Mouse (Mus musculus): Measurements from ENCODE around the gene Tmem229b.
"Not testable (repeated sequence)": the region's sequence is repeated elsewhere in the genome, so short reads cannot be mapped to it uniquely, and the experiment has no call there.

Gene Tmem229b

GRCm38 (mm10) chr12:79006478-79007125 is 825 bp downstream of the Tmem229b start:
- in situ Hi-C loops (cut with MseI, MboI): loop anchor here in 1 of 2 experiments (5.0 kb wide), 1 partner anchor 69 kb away; no protein-coding TSS in a partner anchor

- in situ Hi-C loops (cut with MseI, MboI): loop anchor here in 1 of 2 experiments (5.0 kb wide), 1 partner anchor 69 kb away; no protein-coding TSS in a partner anchor
Observed at GRCm38 (mm10) chr12:79006076-79006475, 1.4 kb downstream of the Tmem229b start.

DNA sequence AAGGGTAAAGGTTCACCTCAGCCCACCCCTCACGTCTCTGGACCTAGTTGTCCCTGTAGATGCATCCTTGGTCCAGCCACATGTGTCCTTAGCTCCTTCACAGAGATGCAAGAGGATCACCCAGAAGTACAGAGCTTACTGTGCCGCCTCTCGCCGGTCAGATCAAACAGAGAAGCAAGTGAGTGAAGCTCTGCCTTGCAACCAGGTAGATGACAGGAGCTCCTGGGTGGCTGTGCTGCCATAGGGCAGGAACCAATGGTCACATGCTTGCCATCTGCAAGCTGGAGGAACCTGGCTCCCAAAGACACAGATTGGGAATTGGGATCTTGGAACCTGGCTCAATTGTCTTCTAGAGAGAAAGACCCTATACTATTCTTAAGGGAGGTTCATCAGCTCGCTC is 2.0 kb downstream of the Tmem229b start:
- in situ Hi-C loops (cut with MseI, MboI): loop anchor here in 1 of 2 experiments (5.0 kb wide), 1 partner anchor 68 kb away; no protein-coding TSS in a partner anchor

DNA sequence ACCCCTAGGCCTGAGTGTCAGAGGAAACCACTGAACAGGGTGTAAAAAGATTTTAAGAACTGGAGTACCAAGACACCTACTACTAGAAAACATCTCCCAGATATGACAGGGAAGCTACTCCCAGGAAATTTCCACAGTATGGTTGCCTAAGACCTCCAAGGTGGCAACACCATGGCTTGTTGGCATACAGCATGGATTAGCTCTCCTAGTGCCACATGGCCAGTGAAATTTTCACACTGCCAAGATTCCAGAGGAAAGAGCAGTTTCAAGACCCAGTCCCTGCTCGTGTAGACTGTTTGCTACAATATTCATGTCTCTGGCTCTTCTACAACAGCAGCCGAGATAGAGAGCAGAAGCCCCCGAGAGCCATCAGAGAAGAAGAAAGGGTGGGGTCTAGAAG is 4.4 kb downstream of the Tmem229b start:
- in situ Hi-C loops (cut with MseI, MboI): no loop called here

DNA sequence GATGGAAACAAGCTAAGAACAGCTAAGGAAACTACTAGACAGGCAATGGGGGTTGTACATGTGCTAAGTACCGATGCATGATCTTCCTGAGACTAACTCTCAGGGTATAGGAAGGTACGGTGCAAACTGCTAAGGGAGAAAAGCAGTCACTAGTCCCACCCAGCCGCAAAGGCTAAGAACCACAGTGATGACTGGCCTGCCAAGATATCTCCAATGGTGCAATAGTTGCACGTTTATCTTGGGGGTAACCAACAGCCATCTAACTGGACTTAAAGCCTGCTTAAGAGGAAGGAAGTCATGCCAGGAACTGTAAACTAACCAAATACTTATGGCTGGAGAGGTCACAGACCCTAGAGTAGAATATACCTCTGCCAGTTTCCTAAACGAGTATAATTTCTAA is 5.0 kb downstream of the Tmem229b start:
- in situ Hi-C loops (cut with MseI, MboI): no loop called here

DNA sequence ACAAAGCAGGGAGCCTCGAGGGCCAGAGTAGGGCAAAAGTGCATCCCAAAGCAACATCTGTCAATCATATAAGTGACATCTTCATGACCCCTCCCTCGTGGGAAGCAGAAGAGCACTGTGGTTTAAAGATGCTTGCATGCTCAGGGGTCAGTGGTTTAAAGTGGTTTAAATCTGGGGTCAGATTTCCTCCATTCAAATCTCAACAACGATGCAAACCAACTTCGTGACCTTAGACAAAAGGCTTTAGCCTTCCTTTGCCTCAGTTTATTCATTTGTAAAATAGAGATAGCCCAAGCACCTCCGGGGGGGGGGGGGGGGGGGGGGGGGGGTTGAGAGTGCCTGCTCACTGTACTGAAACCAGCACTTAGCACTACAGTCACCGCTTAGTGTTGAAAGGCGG is 10.7 kb downstream of the Tmem229b start:
- in situ Hi-C loops (cut with MseI, MboI): no loop called here

DNA sequence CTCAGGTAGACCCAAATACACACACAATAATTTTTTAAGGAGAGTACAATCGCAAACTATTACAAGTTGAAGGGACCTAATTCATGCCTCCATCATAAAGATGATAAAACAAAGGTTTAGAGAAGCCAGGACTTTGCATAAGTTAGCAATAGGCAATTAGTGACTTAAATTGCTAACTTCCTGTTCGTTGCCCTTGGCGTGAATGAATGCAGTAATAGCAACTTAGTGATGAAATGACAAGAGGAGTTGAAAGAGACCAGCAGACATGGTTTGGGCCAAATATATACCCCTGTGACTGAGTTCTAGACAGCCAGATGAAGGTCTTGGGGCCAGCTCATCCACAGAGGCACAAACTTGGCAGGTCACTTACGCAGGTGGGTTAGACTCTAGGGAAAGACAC is 11.2 kb downstream of the Tmem229b start:
- in situ Hi-C loops (cut with MseI, MboI): no loop called here

GRCm38 (mm10) chr12:78987581-78988081 is 19.8 kb downstream of the Tmem229b start:
- in situ Hi-C loops (cut with MseI, MboI): no loop called here

DNA sequence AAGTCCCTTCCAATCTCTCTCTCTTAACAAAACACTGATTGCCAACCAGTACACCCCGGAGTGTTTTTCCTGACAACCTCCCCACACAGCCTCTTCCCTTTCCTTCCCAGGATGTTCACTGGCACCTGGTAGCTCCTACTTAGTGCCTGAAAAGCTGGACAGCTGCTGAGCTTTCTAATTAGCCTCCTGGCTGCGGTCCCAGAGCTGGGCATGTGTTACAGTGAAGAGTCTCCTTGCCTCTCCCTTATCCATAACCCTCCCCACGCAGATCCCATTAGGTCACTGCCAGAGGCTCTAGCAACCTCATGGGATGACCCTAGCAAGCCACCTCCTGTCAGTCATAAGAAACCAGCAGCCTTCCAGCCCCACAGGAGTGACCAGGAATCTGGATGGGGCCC is 23.4 kb downstream of the Tmem229b start:
- in situ Hi-C loops (cut with MseI, MboI): no loop called here

DNA sequence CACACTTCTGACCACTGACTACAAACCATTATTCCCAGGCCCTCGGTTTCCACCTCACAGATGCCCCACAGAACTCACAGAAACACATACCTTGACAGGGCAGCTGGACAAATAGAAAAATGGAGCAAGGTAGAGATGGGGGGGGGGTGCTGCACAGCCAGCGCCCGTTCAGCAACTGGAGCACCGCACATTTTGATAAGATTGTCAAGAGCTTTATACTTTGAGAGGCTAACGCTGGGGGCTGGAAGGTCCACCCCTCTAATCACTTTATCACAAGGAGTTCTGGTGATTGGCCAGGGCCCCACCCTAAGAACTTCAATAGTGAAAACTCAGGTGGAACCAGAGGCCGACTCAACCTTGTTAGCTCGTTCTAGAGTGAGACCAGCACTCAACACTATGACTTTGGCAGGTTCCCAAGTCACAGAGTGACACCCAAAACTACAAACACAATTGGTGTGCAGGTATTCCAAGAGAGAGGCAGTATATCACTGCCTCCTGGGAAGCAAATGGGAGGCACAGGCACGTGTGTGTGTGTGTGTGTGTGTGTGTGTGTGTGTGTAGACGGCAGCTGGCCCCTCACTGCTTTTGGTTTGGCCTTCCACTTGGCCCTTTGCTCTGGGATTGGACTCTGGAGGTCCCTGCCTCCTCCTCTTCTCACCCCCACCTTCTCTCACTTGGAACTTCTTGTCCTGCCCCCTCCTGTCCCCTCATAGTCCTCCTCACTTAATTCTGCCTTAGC is 24.0 kb downstream of the Tmem229b start:
- in situ Hi-C loops (cut with MseI, MboI): no loop called here

DNA sequence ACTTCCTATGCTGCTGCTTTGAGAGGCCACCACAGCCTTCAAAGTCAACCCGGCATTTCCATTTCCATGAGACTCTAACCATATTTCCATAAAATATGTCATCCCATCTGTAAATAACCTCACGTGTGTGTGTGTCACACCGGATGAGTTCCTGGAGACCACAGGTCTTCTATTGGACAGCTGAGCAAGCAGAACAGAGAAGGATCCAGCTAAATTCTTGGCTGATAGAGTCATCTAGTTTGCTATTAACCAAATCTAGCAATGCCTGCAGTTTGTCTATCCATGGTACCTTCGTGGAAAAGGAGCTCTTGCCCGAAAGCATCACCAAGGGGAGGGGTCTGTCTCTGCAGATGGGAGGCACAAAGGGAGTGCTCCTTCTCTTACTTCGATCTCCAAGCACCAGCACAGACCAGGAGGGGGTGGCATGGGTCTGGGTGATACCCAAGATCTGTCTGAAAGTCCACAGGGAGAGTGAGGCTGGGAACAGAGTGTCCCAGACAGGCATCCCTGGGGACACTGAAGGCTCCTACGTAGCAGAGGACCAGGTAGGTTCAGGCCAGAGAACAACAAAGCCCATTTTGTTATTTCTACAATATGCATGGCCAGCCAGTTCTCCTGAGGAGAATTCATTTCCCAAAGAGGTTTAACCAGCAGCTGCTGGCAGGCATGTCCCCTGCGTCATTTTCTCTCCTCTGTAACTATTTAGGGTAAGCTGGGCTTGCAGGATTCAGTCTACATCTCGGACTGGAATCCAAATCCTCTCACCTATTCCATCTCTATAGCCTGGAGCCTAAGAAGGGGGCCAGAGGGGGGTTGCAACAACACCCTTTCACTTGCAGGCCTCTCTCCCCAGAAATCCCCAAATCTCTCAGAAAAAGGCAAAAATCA is 25.2 kb downstream of the Tmem229b start:
- in situ Hi-C loops (cut with MseI, MboI): no loop called here

DNA sequence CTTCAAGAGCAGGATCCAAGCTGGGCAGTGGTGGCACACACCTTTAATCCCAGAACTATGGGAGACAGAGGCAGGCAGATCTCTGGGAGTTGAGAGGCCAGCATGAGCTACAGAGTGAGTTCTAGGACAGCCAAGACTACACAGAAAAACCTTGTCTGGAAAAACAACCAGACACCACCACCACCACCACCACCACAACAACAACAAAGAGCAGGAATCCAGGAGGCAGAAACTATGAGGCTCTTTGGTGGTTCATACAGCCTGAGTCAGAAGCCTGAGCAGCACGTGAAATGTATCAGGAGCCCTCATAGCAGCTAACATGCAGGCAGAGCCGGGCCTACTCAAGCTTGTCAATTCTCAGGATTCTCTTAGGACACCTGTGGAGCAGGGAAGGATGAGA is 26.3 kb downstream of the Tmem229b start:
- in situ Hi-C loops (cut with MseI, MboI): no loop called here

DNA sequence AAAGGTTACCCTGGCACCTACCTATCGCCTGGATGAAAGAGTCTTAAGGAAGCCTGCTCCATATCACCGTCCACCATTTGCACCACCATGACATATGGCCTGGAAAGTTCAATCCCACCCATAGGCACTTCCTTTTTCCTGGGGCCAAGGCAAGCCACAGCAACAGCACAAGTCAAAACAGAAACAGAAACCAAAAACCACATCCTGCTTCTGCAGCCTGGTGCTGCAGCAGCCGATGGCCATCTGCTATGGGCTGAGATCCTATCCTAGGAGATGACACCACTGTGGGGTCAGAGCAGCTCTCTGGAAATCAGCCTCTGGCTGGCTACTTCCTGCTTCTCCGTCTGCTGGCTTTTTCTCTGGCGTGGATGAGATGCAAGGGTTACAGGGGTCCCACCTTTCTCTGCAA is 26.7 kb downstream of the Tmem229b start:
- in situ Hi-C loops (cut with MseI, MboI): no loop called here

- in situ Hi-C loops (cut with MseI, MboI): no loop called here
Observed at GRCm38 (mm10) chr12:78977552-78977951, 29.9 kb downstream of the Tmem229b start.

DNA sequence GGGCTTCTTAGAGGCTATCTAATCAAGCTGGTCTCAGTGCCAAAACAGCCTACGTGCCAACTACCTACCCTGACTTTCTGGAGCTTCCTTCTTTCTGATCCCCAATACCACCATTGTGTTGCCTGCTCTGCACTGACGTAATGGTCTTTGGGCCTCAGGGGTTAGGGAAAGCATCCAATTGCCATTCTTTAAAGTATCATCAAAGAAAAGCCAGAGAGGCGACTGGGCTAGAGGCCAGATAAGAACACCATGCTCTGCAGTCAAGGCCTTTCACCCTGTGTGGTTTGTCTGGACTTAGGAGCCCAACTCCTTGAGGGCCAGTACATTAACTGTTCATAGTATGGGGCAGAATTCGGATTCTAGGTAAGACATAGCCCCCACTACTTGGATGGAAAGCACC is 30.3 kb downstream of the Tmem229b start:
- in situ Hi-C loops (cut with MseI, MboI): no loop called here

DNA sequence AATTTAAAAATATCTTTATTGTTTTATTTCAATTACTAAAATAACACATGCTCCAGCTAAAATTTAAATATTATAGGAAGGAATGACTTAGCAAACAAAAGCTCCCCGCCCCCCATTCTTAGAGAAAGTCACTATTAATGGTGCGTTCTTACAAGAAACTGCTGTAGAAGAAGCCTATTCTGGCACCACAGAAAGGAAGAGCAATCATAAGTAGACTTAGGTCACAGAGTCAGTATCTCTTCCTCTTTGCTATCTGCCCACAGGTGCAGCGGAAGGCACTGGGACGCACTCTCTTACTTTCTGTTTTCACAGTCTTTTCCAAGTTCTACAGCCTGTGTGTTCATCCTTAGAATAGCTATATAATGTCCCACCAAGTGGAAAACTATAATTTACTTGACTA is 31.6 kb downstream of the Tmem229b start:
- in situ Hi-C loops (cut with MseI, MboI): no loop called here

DNA sequence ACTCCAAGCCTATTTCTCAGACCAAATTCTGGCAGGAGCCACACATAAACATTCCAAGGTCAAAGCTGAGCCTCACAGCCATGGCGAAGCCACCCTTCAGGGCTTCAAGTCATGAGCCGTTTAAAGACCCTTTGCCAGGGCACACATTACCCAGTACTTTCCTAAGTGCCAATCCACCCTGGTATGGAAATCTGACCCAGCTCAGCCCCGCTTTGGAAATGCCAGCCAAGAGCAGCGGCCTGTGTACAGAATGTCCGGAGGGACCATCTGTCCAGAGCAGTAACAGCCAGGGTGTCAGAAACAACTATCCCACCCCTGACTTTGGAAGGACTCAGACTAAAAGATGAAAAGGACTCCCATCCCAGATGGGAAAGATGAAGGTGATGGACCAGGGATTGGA is 32.7 kb downstream of the Tmem229b start:
- in situ Hi-C loops (cut with MseI, MboI): no loop called here

GRCm38 (mm10) chr12:78973779-78974178 is 33.6 kb downstream of the Tmem229b start:
- in situ Hi-C loops (cut with MseI, MboI): no loop called here

- in situ Hi-C loops (cut with MseI, MboI): no loop called here
Observed at GRCm38 (mm10) chr12:78971649-78972048, 35.8 kb downstream of the Tmem229b start.

DNA sequence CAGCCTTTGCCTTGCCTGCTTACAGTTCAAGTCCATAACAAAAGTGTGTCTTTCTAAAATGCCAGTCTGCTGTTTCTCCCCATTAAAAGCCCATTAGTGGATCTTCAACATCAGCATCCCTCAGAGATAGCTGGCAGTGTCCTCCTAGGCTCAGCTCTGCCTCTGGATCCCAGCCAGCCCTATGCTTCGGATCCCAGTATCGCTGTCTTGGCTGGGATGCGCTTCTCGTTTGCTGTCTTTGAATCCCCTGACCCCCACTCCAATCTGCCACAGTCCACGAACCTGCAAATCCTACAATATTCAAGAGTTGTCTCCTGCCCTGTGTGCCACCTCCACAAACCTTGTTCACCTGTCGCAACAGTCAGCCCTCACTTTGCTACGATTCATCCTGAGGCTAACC is 36.7 kb downstream of the Tmem229b start:
- in situ Hi-C loops (cut with MseI, MboI): no loop called here

DNA sequence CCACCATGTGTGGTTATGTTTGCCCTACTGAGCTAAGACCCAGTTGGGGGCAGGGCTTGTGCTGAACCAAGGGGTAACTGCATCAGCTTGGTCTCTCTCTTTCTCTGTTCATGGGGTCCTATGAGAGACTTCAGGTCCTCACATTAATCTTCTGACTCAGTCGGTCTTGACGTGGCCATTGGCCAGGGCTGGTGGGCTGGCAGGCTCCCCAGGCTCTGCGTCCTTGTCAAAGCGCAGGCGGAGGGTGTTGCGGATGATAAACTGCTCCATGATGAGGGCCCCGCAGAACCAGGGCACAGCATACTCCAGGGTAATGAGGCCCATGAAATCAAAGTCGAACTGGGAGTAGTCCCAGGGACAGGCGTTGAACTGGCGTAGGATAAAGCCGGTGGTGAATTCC is 42.9 kb downstream of the Tmem229b start:
- in situ Hi-C loops (cut with MseI, MboI): not testable (repeated sequence)

- in situ Hi-C loops (cut with MseI, MboI): no loop called here
Observed at GRCm38 (mm10) chr12:78956405-78956804, 51.0 kb downstream of the Tmem229b start.

Measured in mouse trophoblast stem cell (cell line).